Mouse (Mus musculus): ENCODE results near the gene Zeb2.

Zeb2 gene

DNA sequence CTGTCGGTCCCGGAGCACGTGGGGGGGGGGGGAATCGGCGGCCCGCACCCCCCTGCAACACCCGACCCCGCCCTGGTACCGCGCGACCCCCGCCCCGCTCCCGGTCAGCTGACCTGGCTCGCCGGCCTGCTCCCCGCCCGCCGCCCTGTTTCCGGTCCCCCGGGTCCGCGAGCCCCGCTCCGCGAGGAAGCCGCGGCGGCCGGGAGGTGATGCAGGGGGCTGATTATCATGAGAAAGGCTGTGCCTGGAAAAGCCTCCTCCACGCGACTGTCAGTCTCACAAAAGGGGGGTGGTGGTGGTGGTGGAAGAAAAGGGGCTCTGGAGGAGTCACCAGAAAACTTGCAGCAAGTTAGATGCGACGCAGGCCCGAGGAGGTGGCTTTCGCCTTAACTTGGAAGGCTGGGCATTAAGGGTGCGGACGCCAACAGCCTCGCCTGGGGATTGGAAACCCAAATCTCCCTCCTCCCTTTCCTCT, at the start of gene Zeb2:
Zeb2 (minus strand) TSS at position 309 of the 475 bp plus-strand sequence.
- peak; percentile 83 for DNase-seq

DNA sequence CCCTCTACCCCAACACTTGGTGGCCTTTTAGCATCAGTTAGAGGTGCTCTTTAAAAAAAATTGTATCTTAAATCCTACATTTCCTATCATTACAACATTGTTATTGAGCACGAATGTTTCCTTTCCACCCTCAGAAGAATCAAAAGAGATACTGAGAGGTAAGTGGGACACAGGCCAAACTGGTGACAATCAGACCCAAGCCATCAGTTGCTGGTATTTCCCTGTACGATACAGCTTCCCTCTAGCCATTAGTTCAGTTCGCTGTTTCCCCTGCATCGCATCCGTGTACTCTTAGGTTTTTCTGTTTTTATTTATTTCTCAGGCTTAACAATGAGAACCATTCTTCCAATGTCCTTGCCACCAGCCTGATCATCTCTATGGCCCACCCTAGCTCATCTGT, 41.6 kb upstream of the Zeb2 start:
- DNase-seq, result no peak

DNA sequence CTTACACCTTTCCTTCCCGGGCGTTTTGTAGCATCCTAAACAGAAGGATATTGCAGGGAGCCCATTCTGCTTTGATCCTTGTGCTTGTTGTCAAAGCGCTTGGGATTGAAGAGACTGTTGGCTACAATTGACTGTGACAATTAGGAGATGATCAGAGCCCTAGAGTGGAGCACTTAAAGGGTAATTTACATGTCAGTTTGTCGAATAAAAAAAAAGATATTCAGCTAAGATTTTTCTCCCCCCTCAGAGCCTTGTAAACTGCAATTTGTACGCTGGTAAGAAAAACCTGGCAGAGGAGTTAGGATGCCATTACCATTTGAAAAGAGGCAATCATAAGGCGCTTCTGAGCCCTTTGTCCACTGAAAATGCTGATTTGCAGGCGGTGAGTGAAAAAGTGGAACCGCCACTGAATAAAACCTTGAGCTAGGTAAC, 41.2 kb upstream of the Zeb2 start:
- DNase-seq, result no peak

DNA sequence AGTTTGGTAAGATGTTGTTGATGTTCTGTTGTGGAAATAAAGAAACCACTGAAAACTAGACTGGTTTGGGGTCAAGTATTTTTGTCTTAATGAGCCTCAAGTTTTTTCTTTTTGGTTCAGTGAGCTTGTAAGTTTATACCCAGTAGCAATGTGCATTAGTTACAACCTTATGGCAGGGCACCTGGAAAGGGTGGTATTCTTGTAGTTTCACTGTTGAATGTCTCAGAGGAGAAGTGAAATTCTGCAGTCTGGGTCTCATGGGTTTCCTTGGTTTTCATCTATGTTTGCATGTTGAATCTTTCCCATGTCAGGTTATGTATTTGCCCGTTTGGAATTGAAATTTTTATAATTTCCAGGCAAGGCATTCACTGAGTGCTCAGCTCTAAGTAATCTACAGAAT, 36.1 kb upstream of the Zeb2 start:
- DNase-seq, result no peak

DNA sequence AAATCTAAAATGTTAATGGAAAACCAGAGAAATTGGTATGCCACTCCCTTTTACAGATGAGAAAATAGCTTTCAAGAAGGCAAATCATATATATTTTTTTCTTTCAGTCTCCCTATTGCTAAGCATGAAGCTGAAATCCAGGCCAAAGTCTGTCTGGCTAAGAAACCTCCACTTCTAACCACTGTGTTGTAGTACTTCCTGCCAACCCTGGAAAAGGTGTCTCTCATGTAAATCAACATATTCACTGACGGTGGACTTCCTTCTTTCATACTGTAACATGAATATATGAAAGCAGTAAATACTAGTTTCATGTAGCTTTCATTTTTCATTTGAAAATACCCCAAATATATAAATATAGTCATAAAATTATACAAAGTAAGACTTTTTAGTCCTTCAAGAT, 26.0 kb upstream of the Zeb2 start:
- no peak for DNase-seq

DNA sequence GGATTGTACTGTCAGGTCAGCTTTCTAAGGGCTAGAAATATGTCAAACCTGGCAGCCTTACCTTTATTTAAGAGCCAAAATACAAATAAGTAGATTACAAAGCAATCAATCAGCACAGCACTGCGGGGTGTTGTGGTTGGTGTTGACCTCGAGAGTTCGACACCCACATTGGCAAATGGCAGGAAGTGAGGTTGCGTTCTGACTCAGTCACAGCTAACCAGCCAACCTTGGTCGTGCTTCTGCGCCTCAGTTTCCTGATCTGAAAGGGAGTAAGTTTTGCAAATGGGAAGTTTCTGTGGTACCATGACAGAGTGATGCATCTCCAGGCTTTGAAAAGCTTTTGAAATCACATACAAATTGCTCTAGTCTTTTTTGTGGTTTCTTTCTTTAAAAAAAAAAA, 21.7 kb upstream of the Zeb2 start:
- DNase-seq, result no peak

DNA sequence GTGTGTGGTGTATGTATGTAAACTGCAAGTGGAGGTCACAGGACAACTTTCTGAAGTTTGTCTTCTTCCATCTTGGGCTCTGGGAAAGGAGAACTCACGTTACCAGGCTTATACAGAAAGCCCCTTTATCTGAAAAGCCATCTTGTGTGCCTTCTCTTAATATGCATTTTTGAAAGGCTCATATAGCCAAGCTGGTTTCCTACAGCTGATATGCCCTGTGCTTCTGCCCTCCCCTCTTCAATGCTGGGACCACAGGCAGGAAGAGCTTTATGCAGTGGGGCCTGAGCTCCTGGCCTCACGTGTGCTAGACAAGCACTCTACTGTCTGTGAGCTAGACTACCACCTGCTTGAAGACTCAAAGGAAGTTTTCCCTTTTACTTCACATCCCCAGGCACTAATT, 19.6 kb upstream of the Zeb2 start:
- DNase-seq, result no peak

DNA sequence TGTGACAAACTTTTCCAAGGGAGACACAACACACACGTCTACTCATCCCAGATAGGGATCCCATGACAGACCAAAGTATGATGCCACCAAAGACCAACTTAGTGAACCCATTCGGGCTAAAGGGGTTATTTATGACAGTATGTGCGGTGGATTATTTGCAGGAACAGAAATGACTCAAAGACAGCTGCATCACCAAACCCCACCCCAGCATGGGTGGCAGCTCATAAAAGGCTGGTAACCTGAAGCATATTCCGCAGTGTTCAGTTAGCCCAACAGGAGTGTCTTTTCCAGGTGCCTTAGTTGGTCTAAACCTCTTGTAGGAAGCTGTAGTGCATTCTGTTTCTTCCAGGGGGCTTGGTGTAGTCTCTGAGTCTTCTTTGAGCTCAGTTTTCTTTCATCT, 16.0 kb upstream of the Zeb2 start:
- no peak for DNase-seq

DNA sequence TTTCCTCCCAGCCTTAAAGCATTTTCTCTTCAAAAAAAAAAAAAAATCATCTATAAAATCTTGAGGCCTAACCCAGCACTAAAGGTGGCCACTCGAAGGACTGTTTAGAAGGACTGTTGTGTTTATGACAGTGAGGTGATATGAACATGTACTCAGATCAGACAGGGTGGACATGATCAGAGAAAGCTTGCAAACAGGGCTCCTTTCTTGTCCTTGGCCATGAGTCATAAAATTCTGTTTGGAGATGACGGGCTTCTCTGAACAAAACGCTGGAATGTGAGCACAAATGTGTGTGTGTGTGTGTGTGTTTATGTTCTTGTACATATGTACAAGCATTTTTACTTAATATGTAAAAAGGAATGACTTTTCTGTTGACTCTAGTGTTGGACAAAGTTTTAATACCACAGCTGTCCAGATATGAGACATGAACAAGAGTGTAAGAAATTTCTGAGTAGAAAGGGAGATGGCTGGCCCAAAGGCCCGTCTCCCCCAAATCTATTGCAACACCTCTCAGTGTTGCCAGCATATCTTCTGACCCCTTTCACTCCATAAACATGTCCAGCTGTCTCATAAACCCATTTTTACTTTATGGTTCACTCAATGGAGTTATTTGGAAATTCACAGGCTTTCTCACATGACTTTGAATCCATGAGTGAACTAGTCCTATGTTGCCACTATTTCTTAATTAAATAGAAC, 13.4 kb upstream of the Zeb2 start:
- no peak for DNase-seq

DNA sequence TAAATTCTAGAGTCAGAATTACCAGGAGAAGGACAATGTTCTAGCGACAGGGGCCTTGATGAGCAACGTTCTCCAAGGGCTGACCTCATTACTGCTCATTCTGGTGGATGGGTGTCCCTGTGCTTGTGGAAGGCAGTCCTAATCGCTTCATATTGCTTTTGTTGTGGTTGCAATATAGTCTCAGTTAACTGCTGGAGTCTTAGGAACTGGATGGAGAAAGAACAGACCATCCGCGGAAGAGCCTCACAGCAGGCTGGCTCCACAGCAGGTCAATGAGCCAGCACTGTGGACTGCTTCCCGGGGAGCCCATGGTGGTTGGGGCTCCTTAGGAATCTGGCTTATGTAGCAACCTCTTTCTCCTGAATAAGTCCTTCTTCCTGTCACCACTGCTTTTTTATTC, 12.4 kb upstream of the Zeb2 start:
- DNase-seq, result no peak

DNA sequence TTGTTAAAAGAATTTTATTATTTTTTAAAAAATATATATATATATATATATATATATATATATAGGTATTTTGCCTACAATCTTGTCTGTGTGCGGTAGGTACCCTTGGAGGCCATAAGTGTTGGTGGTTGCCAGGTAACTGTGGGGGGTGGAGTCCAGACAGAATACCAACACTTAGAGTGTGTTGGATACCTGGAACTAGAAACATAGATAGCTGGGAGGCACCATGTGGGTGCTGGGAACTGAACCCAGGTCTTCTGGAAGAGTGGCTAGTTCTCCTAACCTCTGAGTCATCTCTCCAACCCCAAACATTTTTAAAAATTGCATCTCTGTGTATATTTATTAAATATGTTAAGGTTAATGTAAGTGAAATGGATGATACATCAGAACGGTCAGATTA, 11.5 kb upstream of the Zeb2 start:
- DNase-seq, result no peak

DNA sequence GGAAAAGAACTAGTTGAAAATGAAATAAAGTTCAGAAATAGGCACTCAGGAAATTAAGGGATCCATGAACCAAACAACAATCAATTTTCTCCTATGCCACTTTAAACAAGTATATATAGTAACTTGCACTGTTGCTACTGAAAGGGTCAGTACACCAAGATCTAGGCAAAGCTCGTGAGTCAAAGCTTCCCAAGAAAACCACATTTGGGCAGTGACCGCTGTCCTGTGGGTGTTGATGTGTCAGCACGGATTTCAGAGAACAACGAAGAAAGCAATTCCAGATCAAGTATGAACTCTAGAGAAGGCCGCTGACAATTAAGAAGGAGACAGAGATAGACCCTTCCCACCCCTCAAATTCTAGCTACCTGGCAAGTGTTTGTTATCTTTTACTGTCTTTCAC, 9.2 kb upstream of the Zeb2 start:
- no peak for DNase-seq

DNA sequence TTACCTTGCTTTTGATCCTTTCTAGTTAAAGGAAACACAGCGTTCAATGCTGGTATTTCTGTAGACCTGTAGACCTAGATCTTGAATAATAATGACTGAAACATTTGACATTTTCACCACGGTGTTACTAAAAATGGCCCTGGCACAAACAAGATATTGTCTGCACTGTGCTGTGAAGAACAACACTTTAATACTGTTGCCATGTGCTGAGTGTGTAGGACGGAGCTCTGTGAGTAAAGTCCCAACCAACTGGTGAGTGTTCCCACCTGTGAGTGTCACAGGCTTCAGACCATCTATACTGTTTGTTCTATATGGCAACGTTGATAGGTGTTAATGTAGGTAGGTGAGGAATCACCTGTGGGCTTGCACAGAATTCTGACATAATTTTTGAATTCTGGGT, 8.0 kb upstream of the Zeb2 start:
- DNase-seq, result no peak

DNA sequence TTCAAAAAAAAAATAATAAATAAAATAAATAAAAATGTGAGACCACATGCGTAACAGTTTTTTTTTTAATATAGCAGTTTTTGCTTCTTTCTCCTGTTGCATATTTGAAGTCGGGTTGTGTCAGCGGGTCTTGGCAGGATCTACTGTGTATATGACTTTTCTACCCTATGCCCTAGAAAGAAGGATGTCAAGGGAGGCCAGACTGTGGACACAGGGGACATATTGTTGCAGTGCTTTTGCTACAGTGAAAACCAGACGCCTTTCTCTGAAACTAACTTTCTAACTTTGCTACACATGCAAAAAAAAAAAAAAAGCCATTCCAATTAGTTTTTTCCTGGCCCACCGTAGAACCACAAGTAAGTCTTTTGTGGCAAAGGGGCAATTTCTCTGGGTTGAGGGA, 6.3 kb upstream of the Zeb2 start:
- DNase-seq, result no peak

DNA sequence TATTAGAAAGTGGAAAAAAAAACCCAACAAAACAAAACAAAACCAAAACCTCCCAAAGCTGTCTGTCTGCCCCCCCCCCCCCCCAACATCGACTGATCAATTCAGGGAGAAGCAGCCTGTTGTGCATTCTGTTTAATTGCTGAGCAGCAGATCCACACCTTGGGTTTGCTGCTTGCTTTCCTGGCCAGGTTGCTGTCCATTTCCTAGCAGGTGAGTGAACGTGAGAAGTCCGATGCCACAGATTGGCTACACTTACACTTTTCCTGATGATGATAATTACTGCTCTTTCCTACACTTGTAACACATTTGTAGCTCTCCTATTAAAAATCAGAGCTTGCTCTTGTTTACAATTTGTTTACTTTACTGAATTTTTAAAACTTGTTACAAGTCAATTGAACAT, 926 bp upstream of the Zeb2 start:
- no peak for DNase-seq

DNA sequence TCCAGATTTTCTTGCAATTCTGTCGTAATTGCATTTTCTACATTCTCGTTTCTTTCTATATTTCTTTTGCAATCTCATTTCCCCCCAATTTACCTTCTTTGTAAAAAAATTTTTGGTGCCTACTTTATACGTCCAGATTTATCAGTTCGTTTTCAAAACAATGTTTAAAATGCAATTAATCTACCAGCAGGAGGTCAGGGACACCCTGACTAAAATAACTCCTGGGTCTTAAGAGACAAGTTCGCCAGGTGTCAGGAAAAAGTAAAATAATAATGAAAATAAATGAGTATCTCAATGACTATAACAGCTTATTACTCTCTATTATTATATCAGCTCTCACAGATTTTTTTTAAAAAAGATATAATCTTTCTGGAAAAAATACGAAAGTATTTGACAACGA, 397 bp upstream of the Zeb2 start:
- DNase-seq, result no peak

DNA sequence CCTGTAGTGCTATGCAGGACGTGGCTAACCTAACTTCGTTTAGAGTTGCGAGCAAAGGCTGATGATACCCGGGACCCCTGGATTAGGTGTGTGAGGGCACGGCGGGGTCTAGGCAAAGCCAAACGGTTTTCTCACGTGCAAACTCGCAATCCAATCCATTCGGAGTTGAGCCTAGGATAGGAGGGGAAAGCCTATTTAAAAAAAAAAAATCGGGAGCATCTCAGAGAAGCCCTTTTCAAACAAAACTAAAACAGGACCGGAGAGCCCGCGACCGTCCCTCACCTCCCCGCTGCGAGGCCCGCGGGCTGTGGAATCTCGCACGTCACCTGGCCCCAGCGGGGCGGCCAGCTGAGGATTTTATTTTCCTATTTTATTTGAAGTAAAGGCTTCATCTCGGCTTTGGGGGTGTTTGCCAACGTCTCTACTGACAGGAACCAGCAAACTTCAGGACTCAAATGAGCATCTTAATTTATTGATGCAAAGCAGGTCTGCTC, 617 bp downstream of the Zeb2 start:
- peak; percentile 63 for DNase-seq

DNA sequence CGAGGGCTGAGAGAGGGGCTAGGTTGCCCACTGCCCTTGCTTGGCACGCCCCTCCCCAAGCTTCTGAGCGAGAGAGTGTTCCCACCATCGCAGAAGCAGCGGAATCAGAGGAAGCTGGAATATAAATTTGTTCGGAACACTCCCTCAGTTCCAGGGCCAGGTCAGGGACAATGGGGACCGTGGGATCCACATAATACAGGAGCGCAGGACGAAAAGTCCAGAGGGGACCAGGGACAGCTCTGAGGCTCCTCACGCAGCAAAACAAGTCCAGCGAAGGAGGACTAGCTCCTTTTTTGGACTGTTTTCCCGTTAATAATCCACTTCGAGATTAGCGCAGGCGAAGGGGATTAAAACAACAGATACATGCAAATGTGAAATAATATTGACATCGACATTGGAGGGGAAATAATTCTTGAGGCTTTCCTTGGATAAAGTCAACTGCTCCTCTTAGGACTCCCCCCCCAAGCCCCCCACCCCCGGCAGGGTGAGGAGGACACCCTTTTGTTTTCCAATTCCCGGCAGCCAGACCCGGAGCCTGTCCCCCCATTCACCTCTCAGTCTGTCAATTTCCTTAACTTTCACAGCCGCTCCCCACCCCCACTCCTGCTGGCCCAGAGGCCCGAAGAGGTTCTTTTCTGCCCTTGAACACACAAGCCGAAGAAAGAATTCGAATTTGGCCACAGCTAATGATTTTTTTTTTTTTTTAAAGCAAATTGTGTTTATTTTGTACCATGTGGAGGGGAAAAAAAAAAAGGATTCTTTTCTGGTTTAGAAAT, 1.3 kb downstream of the Zeb2 start:
- DNase-seq, result peak; percentile 77

DNA sequence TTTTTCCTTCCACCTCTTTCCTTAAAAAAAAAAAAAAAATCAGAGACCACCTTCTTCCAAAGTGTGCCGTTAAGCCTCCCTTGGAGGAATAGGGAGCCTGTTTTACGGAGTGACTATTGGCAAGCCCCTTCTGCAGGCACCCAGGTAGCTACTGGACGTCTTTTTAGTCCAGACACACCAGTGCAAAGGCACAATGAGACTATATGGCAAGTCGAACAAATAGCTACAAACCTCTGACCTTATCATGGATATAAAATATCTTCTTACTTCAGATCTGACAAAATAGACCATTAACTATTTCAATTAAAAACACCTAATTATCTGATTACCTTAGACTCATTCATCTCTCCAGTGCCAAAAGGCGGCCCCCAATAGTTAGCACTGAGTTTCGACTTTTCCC, 2.0 kb downstream of the Zeb2 start:
- no peak for DNase-seq

DNA sequence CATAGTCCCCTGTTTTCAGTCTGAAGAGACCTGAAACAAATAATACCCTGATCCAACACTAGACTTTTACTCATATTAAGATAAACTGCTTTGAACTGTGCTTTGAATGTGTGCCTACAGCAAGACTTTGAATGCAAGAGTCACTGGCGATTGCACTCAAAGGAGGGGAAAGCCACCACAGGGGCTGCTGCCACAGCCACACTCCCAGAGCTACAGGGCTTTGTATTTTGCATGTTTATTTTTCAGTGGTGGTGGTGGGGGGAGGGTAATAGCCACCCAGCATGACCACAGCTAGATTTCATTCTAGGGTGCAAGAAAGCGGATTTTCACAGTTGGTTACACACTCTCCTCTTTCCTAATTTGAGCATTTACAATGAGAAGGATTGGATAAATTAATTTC, 2.6 kb downstream of the Zeb2 start:
- DNase-seq, result no peak

DNA sequence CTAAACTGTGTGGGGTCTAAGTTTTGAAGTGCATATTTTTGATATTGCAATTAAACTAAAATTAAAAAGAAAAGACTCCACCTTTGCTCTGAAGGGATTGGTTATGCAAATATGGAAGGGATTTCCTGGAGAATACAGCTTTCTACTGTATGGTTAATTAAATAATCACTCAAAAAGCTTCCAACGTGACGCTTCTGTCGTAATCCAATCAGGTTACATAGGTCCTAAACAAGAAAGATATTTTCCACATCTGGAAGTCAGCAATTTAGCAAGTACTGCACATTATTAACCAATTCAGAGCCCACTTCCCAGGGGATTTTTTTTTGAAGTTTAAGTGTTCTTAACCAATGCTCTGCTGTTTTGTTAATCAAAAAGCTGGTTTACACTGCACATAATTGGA, 3.3 kb downstream of the Zeb2 start:
- DNase-seq, result no peak

DNA sequence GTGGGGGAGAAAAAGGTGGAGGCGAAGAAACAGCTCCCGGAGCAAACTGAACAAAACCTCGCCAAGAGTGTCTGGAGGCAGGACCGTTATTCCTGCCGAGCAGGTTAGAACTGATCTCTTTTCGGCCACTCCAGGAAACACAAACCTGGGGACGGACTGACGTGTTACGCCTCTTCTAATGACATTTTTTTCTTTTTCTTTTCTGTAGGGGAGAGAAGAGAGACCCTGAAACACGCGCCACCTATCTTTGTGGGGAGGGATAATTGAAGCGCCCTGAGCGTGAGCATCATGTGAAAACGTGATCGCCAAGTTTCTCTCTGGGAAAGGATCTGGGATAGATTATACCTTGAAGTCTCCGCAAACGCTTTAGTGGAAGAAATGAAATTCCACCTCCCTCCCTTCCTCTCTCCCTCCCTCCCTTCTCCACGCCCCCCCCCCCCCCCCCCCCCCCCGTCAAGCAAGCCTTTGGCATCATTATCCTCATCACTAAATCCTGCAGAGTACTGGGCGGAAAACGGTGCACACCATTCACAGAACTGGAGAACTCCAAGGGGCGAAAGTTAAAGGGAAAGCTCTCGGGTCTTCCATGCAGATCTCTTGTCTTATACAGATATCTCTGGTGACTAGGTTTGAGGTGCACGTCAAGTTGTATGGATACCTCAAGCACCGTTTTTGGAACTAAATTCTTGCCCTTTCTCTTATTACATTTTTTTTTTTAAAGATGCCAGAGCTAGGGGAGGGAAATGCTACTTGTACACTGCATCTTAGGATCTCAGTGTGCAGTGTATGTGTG, 4.1 kb downstream of the Zeb2 start:
- peak; percentile 82 for DNase-seq

DNA sequence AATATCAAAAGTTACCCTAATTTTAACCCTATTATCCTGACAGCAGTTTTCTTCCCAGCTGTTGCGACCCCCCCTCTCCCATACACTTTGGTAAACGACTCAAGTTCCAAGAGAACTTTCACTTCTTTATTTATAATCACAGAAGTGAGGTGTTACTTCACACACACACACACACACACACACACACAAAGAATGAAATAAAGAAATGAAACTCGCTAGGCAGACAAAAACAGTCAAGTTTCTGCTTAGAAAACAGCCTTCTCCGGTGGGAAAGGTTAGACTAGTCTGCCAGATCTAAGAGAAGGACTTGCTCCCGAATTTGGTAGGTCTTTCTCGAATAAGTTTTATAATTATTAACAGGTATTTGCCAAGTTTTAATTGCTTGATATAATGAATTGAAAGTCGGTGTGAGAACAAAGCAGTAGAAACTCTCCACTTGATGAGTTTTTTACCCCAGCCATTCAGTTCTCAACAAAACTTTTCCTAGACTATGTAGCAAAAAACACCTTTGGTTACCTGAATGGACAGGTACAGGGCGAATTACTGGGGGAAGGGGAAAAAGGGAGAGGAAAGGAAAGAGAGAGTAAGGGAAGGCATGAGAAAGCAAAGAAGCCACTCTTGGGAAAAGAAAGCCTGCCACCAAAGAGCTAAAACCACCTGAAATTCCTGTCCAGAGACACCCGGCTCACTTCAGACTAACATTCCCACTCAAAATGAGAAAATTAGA, 5.0 kb downstream of the Zeb2 start:
- DNase-seq, result no peak

All from retina, postnatal 1 day (tissue).